8 mouse cellular contexts compared by ENCODE assay signal in genomic region chr9:65188599-65188998, GRCm38 (mm10). TPM values are rescaled to one million over a fixed set of nuclear protein-coding genes. Genes with fewer than 3 reads are reported as not detected.
DNase-seq lines count a peak whose midpoint lies in the region; ATAC-seq and TF ChIP-seq lines count a peak whose summit lies in the region.

No protein-coding gene starts in this region.

- H3K4me1 ChIP-seq in kidney, embryonic 14.5 days (ENCODE audit: control insufficient read depth, insufficient read depth, low read length) = peaks cover 15% of the 10 kb centered on the region
- H3K4me1 ChIP-seq in limb, embryonic 14.5 days (ENCODE audit: control insufficient read depth, insufficient read depth, low read length) = no peaks in the 10 kb centered on the region; the same call in 1 of the 2 replicates

- peak; percentile 90 for DNase-seq in 3T3-L1 (ENCODE audit: low read depth, low spot score)
- peak; percentile 85 for DNase-seq in adrenal gland, adult 2 months
- DNase-seq in embryo, embryonic 10.5 days (ENCODE audit: low spot score) = peak; percentile 98
- DNase-seq in gastrocnemius, postnatal 36 days = peak; percentile 74 to 76
- DNase-seq in limb, embryonic 14.5 days (ENCODE audit: low spot score) = peak; percentile 89
- DNase-seq in spleen, postnatal 14 days (ENCODE audit: low spot score in 2 of 2) = peak; percentile 46 to 71

- no peak overlapping the region for H3K4me2 ChIP-seq in kidney, embryonic 14.5 days (replicated peaks; ENCODE audit: low read depth, low read length)
- H3K4me2 ChIP-seq in limb, embryonic 14.5 days (replicated peaks; ENCODE audit: low read depth, low read length, severe bottlenecking) = no peak overlapping the region

- H3K27ac ChIP-seq in kidney, embryonic 14.5 days (ENCODE audit: low read depth, low read length) = no peak overlapping the region
- no peak overlapping the region for H3K27ac ChIP-seq in limb, embryonic 14.5 days (replicated peaks; ENCODE audit: low read depth, low read length)

- H3K36me3 ChIP-seq in kidney, embryonic 14.5 days (ENCODE audit: control insufficient read depth, insufficient read depth, low read length) = peaks cover 5% of the 10 kb centered on the region; the same call in 1 of the 2 replicates
- H3K36me3 ChIP-seq in limb, embryonic 14.5 days (ENCODE audit: control insufficient read depth, insufficient read depth, low read length) = no peaks in the 10 kb centered on the region

- H3K9me3 ChIP-seq in kidney, embryonic 14.5 days (ENCODE audit: control insufficient read depth, low read length) = no peaks in the 10 kb centered on the region
- no peaks in the 10 kb centered on the region for H3K9me3 ChIP-seq in limb, embryonic 14.5 days (ENCODE audit: control insufficient read depth, low read length)

- intact Hi-C loops in gastrocnemius, postnatal 36 days (cut with DNase I) = loop anchor here (1.0 kb wide), 1 partner anchor 54 kb away; no protein-coding TSS in a partner anchor

- H3K9ac ChIP-seq in kidney, embryonic 14.5 days (ENCODE audit: low read depth, low read length) = no peak overlapping the region
- no peak overlapping the region for H3K9ac ChIP-seq in limb, embryonic 14.5 days (ENCODE audit: low read depth, low read length, severe bottlenecking)

- WGBS in kidney, embryonic 14.5 days = 3% methylated on average over 3 of the region's 3 CpGs
- 3% methylated on average over 3 of the region's 3 CpGs for WGBS in limb, embryonic 14.5 days

- ATAC-seq in kidney, embryonic 14.5 days (ENCODE audit: low FRiP score, low TSS enrichment) = peak; percentile 6; the same call in 1 of the 2 replicates
- ATAC-seq in limb, embryonic 14.5 days (ENCODE audit: low FRiP score, low read depth) = peak; percentile 51; the same call in 1 of the 2 replicates
- peak; percentile 92 for ATAC-seq in monocyte, adult 5-6 weeks (replicated peaks; ENCODE audit: insufficient number of reproducible peaks, low FRiP score, low TSS enrichment, poor library complexity, severe bottlenecking)

- H3K4me3 ChIP-seq in kidney, embryonic 14.5 days (ENCODE audit: low read length) = no peak overlapping the region
- no peak overlapping the region for H3K4me3 ChIP-seq in limb, embryonic 14.5 days (replicated peaks; ENCODE audit: low read length)

- no peak for TF ChIP-seq POLR2A in limb, embryonic 14.5 days (IDR thresholded peaks at IDR 0.05; ENCODE audit: borderline replicate concordance, extremely low read depth, insufficient read depth, insufficient read length)

- no peaks in the 10 kb centered on the region for H3K27me3 ChIP-seq in kidney, embryonic 14.5 days (ENCODE audit: control insufficient read depth, insufficient read depth, low read length)
- H3K27me3 ChIP-seq in limb, embryonic 14.5 days (ENCODE audit: control insufficient read depth, insufficient read depth, low read length) = no peaks in the 10 kb centered on the region

RNA-seq across cellular contexts. Expression of gene Parp16, which starts 6.6 kb away (rescaled TPM):
- total RNA-seq in adrenal gland, adult 2 months (2021) = 10 to 100 TPM; 13.5 to 22.3 TPM
- polyA plus RNA-seq in adrenal gland, adult 2 months (2012; rRNA removed) = 41.9 and 49.8 TPM in 2 replicates
- 1 to 10 TPM; 3.4 to 4.0 TPM for total RNA-seq in gastrocnemius, postnatal 36 days (2021)
- 4.7 and 7.9 TPM in 2 replicates for polyA plus RNA-seq in kidney, embryonic 14.5 days (2014; fragmentation: Nextera tagmentation; extraction: Ambion mirVana)
- polyA plus RNA-seq in limb, embryonic 14.5 days (2012; rRNA removed) = 7.6 and 8.3 TPM in 2 replicates
- polyA plus RNA-seq in limb, embryonic 14.5 days (2014; fragmentation: Nextera tagmentation; extraction: Ambion mirVana) = 6.5 and 7.6 TPM in 2 replicates
- total RNA-seq in monocyte, adult 5-6 weeks (2017) = 1.9 to 3.1 TPM (median 2.3 TPM) in 3 replicates

RNA-seq across cellular contexts. Expression of gene Igdcc3, which starts 47.6 kb away (rescaled TPM):
- total RNA-seq in adrenal gland, adult 2 months (2021) = 1 to 10 TPM; 1.1 to 1.4 TPM
- polyA plus RNA-seq in adrenal gland, adult 2 months (2012; rRNA removed) = 2.6 and 4.8 TPM in 2 replicates
- total RNA-seq in gastrocnemius, postnatal 36 days (2021) = under 1 TPM; 0.10 to 0.26 TPM
- polyA plus RNA-seq in kidney, embryonic 14.5 days (2014; fragmentation: Nextera tagmentation; extraction: Ambion mirVana) = 4.5 and 6.1 TPM in 2 replicates
- 1.2 and 1.4 TPM in 2 replicates for polyA plus RNA-seq in limb, embryonic 14.5 days (2012; rRNA removed)
- polyA plus RNA-seq in limb, embryonic 14.5 days (2014; fragmentation: Nextera tagmentation; extraction: Ambion mirVana) = 1.0 and 1.1 TPM in 2 replicates
- not detected in 3 replicates for total RNA-seq in monocyte, adult 5-6 weeks (2017)

Comparison
In these comparisons a context has a peak if more than half of its experiments do, and no peak if none do; other contexts are left out.
1. ATAC-seq: peak in every context shown above with its lines; median percentile 92 in monocyte, adult 5-6 weeks; 51 in limb, embryonic 14.5 days; 6 in kidney, embryonic 14.5 days.